Mouse (Mus musculus) telencephalon, adult 2 months (tissue): ENCODE data around the gene Zp1.
A peak's percentile ranks its signal among the peaks of the same experiment; 100 is the strongest.

Source experiments
- DNase-seq: peaks from one replicate; pipeline ENCODE4 v3.0.0-alpha.2; 2011; ENCODE audit warnings: low read depth, low spot score

The Zp1 gene

GRCm38 (mm10) chr19:10924220-10924619 is 3.8 kb upstream of the Zp1 start:
- DNase-seq: no peak

GRCm38 (mm10) chr19:10921058-10921457 is 626 bp upstream of the Zp1 start:
- no peak for DNase-seq

GRCm38 (mm10) chr19:10918321-10918991 is 2.0 kb downstream of the Zp1 start:
- DNase-seq: no peak

GRCm38 (mm10) chr19:10916506-10916905 is 3.9 kb downstream of the Zp1 start:
- no peak for DNase-seq

GRCm38 (mm10) chr19:10914870-10915269 is 5.6 kb downstream of the Zp1 start:
- no peak for DNase-seq

GRCm38 (mm10) chr19:10914291-10914690 is 6.1 kb downstream of the Zp1 start:
- no peak for DNase-seq

- DNase-seq: no peak
Measured at GRCm38 (mm10) chr19:10909087-10909721, 11.2 kb downstream of the Zp1 start.

GRCm38 (mm10) chr19:10907891-10908290 is 12.5 kb downstream of the Zp1 start:
- DNase-seq: peak; percentile 26

GRCm38 (mm10) chr19:10905728-10906000 is 14.8 kb downstream of the Zp1 start:
- no peak for DNase-seq

- DNase-seq: no peak
Measured at GRCm38 (mm10) chr19:10904927-10905727, 15.3 kb downstream of the Zp1 start.

- no peak for DNase-seq
Measured at GRCm38 (mm10) chr19:10904512-10904911, 15.9 kb downstream of the Zp1 start.

GRCm38 (mm10) chr19:10901046-10901445 is 19.4 kb downstream of the Zp1 start:
- DNase-seq: no peak

GRCm38 (mm10) chr19:10900315-10900714 is 20.1 kb downstream of the Zp1 start:
- no peak for DNase-seq

GRCm38 (mm10) chr19:10897491-10897890 is 22.9 kb downstream of the Zp1 start:
- no peak for DNase-seq

GRCm38 (mm10) chr19:10896849-10897248 is 23.6 kb downstream of the Zp1 start:
- no peak for DNase-seq

GRCm38 (mm10) chr19:10895708-10896107 is 24.7 kb downstream of the Zp1 start:
- no peak for DNase-seq

- peak; percentile 98 for DNase-seq
Measured at GRCm38 (mm10) chr19:10895016-10895528, 25.4 kb downstream of the Zp1 start, which contains the start of gene Prpf19. Gene Prpf19, plus strand, starts transcription at chr19:10895231.

- DNase-seq: no peak
Measured at GRCm38 (mm10) chr19:10892201-10892600, 28.2 kb downstream of the Zp1 start.

- peak; percentile 96 for DNase-seq
Measured at GRCm38 (mm10) chr19:10881426-10882154, 38.8 kb downstream of the Zp1 start, which contains the start of gene Tmem109. Gene Tmem109, minus strand, starts transcription at chr19:10882001.

GRCm38 (mm10) chr19:10880975-10881425 is 39.4 kb downstream of the Zp1 start:
- DNase-seq: no peak

GRCm38 (mm10) chr19:10880085-10880974 is 40.1 kb downstream of the Zp1 start:
- no peak for DNase-seq
